In genomic region chr7:70364798-70365197, GRCm38 (mm10) we compare ENCODE assay signal across 9 mouse cellular contexts. TPM values are rescaled to one million over a fixed set of nuclear protein-coding genes. Genes with fewer than 3 reads are reported as not detected.
DNase-seq lines count a peak whose midpoint lies in the region; ATAC-seq and TF ChIP-seq lines count a peak whose summit lies in the region.
"Had no signal": no experiment of that assay in that cellular context is flagged by ENCODE, and none has a peak within 500 bp of the region (broad histone marks: within the 10 kb centered on the region; RNA-seq: fewer than 3 reads in every experiment).

No protein-coding gene starts in this region.

- peaks cover 42% of the 10 kb centered on the region for H3K27me3 ChIP-seq in heart, embryonic 10.5 days (ENCODE audit: insufficient read depth, poor library complexity, severe bottlenecking)
- peaks cover 40% of the 10 kb centered on the region for H3K27me3 ChIP-seq in embryonic facial prominence, embryonic 14.5 days (replicated peaks; ENCODE audit: control insufficient read depth, insufficient read depth, low read length)
- peaks cover 18% of the 10 kb centered on the region for H3K27me3 ChIP-seq in hindbrain, postnatal 0 days (ENCODE audit: insufficient read depth, low read length)
- H3K27me3 ChIP-seq in liver, embryonic 15.5 days: peaks cover 92% of the 10 kb centered on the region
- no peaks in the 10 kb centered on the region for H3K27me3 ChIP-seq in stomach, embryonic 15.5 days (replicated peaks)
- peaks cover 15% of the 10 kb centered on the region for H3K27me3 ChIP-seq in thymus, adult 2 months (ENCODE audit: control insufficient read depth, insufficient read depth, low read length)

- peak overlapping the region; percentile 62 for H3K4me3 ChIP-seq in heart, embryonic 10.5 days
- H3K4me3 ChIP-seq in embryonic facial prominence, embryonic 14.5 days (ENCODE audit: low read depth, low read length): peak overlapping the region; percentile 51
- peak overlapping the region; percentile 48 for H3K4me3 ChIP-seq in hindbrain, postnatal 0 days (ENCODE audit: low read length)
- peak overlapping the region; percentile 46 for H3K4me3 ChIP-seq in liver, embryonic 15.5 days (replicated peaks)
- peak overlapping the region; percentile 61 for H3K4me3 ChIP-seq in stomach, embryonic 15.5 days (replicated peaks)
- H3K4me3 ChIP-seq in thymus, adult 2 months (ENCODE audit: control insufficient read depth, insufficient read depth, low read length): no peak overlapping the region

- peak overlapping the region; percentile 58 for H3K4me2 ChIP-seq in embryonic facial prominence, embryonic 14.5 days (ENCODE audit: low read depth, low read length)
- H3K4me2 ChIP-seq in hindbrain, postnatal 0 days (ENCODE audit: low read depth, low read length): peak overlapping the region; percentile 77
- H3K4me2 ChIP-seq in liver, embryonic 15.5 days: peak overlapping the region; percentile 56
- peak overlapping the region; percentile 51 for H3K4me2 ChIP-seq in stomach, embryonic 15.5 days

- TF ChIP-seq CTCF in hindbrain, postnatal 0 days (IDR thresholded peaks at IDR 0.05; ENCODE audit: low read depth): peak; percentile 72
- no peak for TF ChIP-seq CTCF in thymus, adult 2 months (IDR thresholded peaks at IDR 0.05; ENCODE audit: borderline replicate concordance, control insufficient read depth, extremely low read depth, insufficient read depth, low read length, poor library complexity)

- intact Hi-C loops in heart, postnatal 25 days (cut with DNase I): loop anchor here (10.0 kb wide), 3 partner anchors 1020 to 1340 kb away; no protein-coding TSS in a partner anchor

- H3K9ac ChIP-seq in embryonic facial prominence, embryonic 14.5 days (ENCODE audit: low read depth, low read length): peak overlapping the region; percentile 74
- peak overlapping the region; percentile 69 for H3K9ac ChIP-seq in hindbrain, postnatal 0 days (replicated peaks; ENCODE audit: low read length)
- no peak overlapping the region for H3K9ac ChIP-seq in liver, embryonic 15.5 days
- H3K9ac ChIP-seq in stomach, embryonic 15.5 days: peak overlapping the region; percentile 62

- under 1% methylated on average over 3 of the region's 3 CpGs for WGBS in heart, embryonic 10.5 days
- 0% methylated on average over 3 of the region's 3 CpGs for WGBS in embryonic facial prominence, embryonic 14.5 days
- 0% methylated on average over 3 of the region's 3 CpGs for WGBS in hindbrain, postnatal 0 days
- WGBS in liver, embryonic 15.5 days (ENCODE audit: insufficient replicate concordance): 0% methylated on average over 3 of the region's 3 CpGs
- 0% methylated on average over 3 of the region's 3 CpGs for WGBS in stomach, embryonic 15.5 days
- WGBS in thymus, adult 2 months: 4% methylated on average over 3 of the region's 3 CpGs

- H3K4me1 ChIP-seq in heart, embryonic 10.5 days: peaks cover 16% of the 10 kb centered on the region
- H3K4me1 ChIP-seq in embryonic facial prominence, embryonic 14.5 days (ENCODE audit: control insufficient read depth, insufficient read depth, low read length): no peaks in the 10 kb centered on the region; the same call in 1 of the 2 replicates
- no peaks in the 10 kb centered on the region for H3K4me1 ChIP-seq in hindbrain, postnatal 0 days (ENCODE audit: insufficient read depth, low read length)
- H3K4me1 ChIP-seq in liver, embryonic 15.5 days (replicated peaks): no peaks in the 10 kb centered on the region; the same call in 1 of the 2 replicates
- H3K4me1 ChIP-seq in stomach, embryonic 15.5 days: peaks cover 14% of the 10 kb centered on the region; the same call in 1 of the 2 replicates
- no peaks in the 10 kb centered on the region; the same call in 1 of the 2 replicates for H3K4me1 ChIP-seq in thymus, adult 2 months (replicated peaks; ENCODE audit: control insufficient read depth, insufficient read depth, low read length)

- ATAC-seq in embryonic facial prominence, embryonic 14.5 days (ENCODE audit: low read depth): no peak
- no peak for ATAC-seq in hindbrain, postnatal 0 days
- no peak for ATAC-seq in liver, embryonic 15.5 days (ENCODE audit: insufficient read depth)
- ATAC-seq in stomach, embryonic 15.5 days (ENCODE audit: insufficient read depth, low FRiP score, low read depth): no peak

- no peak for DNase-seq in heart, embryonic 10.5 days (ENCODE audit: low spot score)
- DNase-seq in heart, postnatal 25 days (ENCODE audit: low spot score): no peak
- peak; percentile 92 for DNase-seq in embryonic facial prominence, embryonic 14.5 days (ENCODE audit: low spot score)
- peak; percentile 80 for DNase-seq in hindbrain, postnatal 0 days (ENCODE audit: low spot score)
- no peak for DNase-seq in spleen, adult 12 weeks (ENCODE audit: low spot score)
- DNase-seq in thymus, adult 2 months: no peak

- TF ChIP-seq POLR2A in thymus, adult 2 months (IDR thresholded peaks at IDR 0.05; ENCODE audit: control insufficient read depth, extremely low read depth, insufficient read depth, low read length, poor library complexity): no peak

- peak overlapping the region; percentile 91 for H3K27ac ChIP-seq in heart, embryonic 10.5 days
- peak overlapping the region; percentile 89 for H3K27ac ChIP-seq in embryonic facial prominence, embryonic 14.5 days (replicated peaks; ENCODE audit: low read depth, low read length)
- peak overlapping the region; percentile 82 for H3K27ac ChIP-seq in hindbrain, postnatal 0 days
- H3K27ac ChIP-seq in liver, embryonic 15.5 days (replicated peaks): no peak overlapping the region
- H3K27ac ChIP-seq in stomach, embryonic 15.5 days: peak overlapping the region; percentile 89
- H3K27ac ChIP-seq in thymus, adult 2 months (ENCODE audit: control insufficient read depth, insufficient read depth, low read length): no peak overlapping the region

- no peaks in the 10 kb centered on the region for H3K36me3 ChIP-seq in heart, embryonic 10.5 days
- no peaks in the 10 kb centered on the region for H3K36me3 ChIP-seq in embryonic facial prominence, embryonic 14.5 days (ENCODE audit: control insufficient read depth, insufficient read depth, low read length)
- no peaks in the 10 kb centered on the region for H3K36me3 ChIP-seq in hindbrain, postnatal 0 days (ENCODE audit: insufficient read depth, low read length)
- H3K36me3 ChIP-seq in liver, embryonic 15.5 days (replicated peaks): no peaks in the 10 kb centered on the region
- no peaks in the 10 kb centered on the region for H3K36me3 ChIP-seq in stomach, embryonic 15.5 days
- no peaks in the 10 kb centered on the region for H3K36me3 ChIP-seq in thymus, adult 2 months (ENCODE audit: control insufficient read depth, insufficient read depth, low read length)
- H3K36me3 ChIP-seq: G1E had no signal

- H3K9me3 ChIP-seq in heart, embryonic 10.5 days: no peaks in the 10 kb centered on the region
- no peaks in the 10 kb centered on the region for H3K9me3 ChIP-seq in embryonic facial prominence, embryonic 14.5 days (ENCODE audit: control insufficient read depth, low read length)
- no peaks in the 10 kb centered on the region for H3K9me3 ChIP-seq in hindbrain, postnatal 0 days (ENCODE audit: low read length)
- no peaks in the 10 kb centered on the region for H3K9me3 ChIP-seq in liver, embryonic 15.5 days (replicated peaks)
- no peaks in the 10 kb centered on the region for H3K9me3 ChIP-seq in stomach, embryonic 15.5 days

RNA-seq across cellular contexts. Expression of gene Nr2f2, which starts 1.7 kb away (rescaled TPM):
- polyA plus RNA-seq in heart, embryonic 10.5 days (2016; fragmentation: Nextera tagmentation; extraction: Ambion mirVana): 16.2 and 48.0 TPM in 2 replicates
- 10 to 100 TPM; 19.9 to 25.0 TPM for total RNA-seq in heart, postnatal 25 days (2021)
- polyA plus RNA-seq in embryonic facial prominence, embryonic 14.5 days (2014; fragmentation: Nextera tagmentation; extraction: Ambion mirVana): 51.4 and 55.5 TPM in 2 replicates
- 33.2 and 43.1 TPM in 2 replicates for total RNA-seq in hindbrain, postnatal 0 days (2014; rRNA removed)
- 74.2 and 75.4 TPM in 2 replicates for polyA plus RNA-seq in hindbrain, postnatal 0 days (2015; fragmentation: Nextera tagmentation; extraction: Ambion mirVana)
- 6.5 and 6.7 TPM in 2 replicates for polyA plus RNA-seq in liver, embryonic 15.5 days (2015; fragmentation: Nextera tagmentation; extraction: Ambion mirVana)
- polyA plus RNA-seq in stomach, embryonic 15.5 days (2015; fragmentation: Nextera tagmentation; extraction: Ambion mirVana): 66.9 and 72.6 TPM in 2 replicates
- polyA plus RNA-seq in thymus, adult 2 months (2012; rRNA removed): 12.8 and 14.7 TPM in 2 replicates
- polyA plus RNA-seq: G1E had no signal

Comparison
In these comparisons a context has a peak if more than half of its experiments do, and no peak if none do; other contexts are left out.
1. DNase-seq: peak in embryonic facial prominence, embryonic 14.5 days (single experiment) and hindbrain, postnatal 0 days (single experiment); none in heart, embryonic 10.5 days (single experiment), heart, postnatal 25 days (single experiment), spleen, adult 12 weeks (single experiment) and thymus, adult 2 months (single experiment).
2. H3K27ac ChIP-seq: peak in heart, embryonic 10.5 days (single experiment), embryonic facial prominence, embryonic 14.5 days (single experiment), hindbrain, postnatal 0 days (single experiment) and stomach, embryonic 15.5 days (single experiment); none in liver, embryonic 15.5 days (single experiment) and thymus, adult 2 months (single experiment).
3. Peak in every context shown above with its lines, with median percentiles within 50 percentile points of each other: H3K4me2 ChIP-seq.